Mouse (Mus musculus): ENCODE data around the gene Ndufs1. TPM values are rescaled to one million over a fixed set of nuclear protein-coding genes. Genes with fewer than 3 reads are reported as not detected.

Gene Ndufs1
- polyA plus RNA-seq, 1 experiment, result 19.9 TPM

- TF ChIP-seq CTCF (IDR thresholded peaks at IDR 0.05; ENCODE audit: extremely low read depth, insufficient read length, insufficient replicate concordance, low read depth, low read length), result no peak
- no peak for TF ChIP-seq POLR2A (IDR thresholded peaks at IDR 0.05; ENCODE audit: low read depth, low read length)
- no peak overlapping the region for H3K4me3 ChIP-seq (ENCODE audit: low read depth, low read length)
- H3K27ac ChIP-seq (ENCODE audit: insufficient read depth, low read depth, low read length), result no peak overlapping the region
- 31% methylated on average over 22 of the region's 22 CpGs for WGBS
- H3K4me1 ChIP-seq (ENCODE audit: control insufficient read depth, insufficient read depth, insufficient read length, low read length), result no peaks in the 10 kb centered on the region
- no peaks in the 10 kb centered on the region for H3K36me3 ChIP-seq (ENCODE audit: control insufficient read depth, insufficient read depth, low read length)
- no peaks in the 10 kb centered on the region; the same call in 1 of the 2 replicates for H3K27me3 ChIP-seq (ENCODE audit: control insufficient read depth, insufficient read depth, low read length)
Measured at GRCm38 (mm10) chr1:63213478-63214270, 37.0 kb upstream of the Ndufs1 start.

GRCm38 (mm10) chr1:63209861-63210529 lies 33.4 kb upstream of the Ndufs1 start:
- TF ChIP-seq CTCF (IDR thresholded peaks at IDR 0.05; ENCODE audit: extremely low read depth, insufficient read length, insufficient replicate concordance, low read depth, low read length) (no peak), POLR2A (IDR thresholded peaks at IDR 0.05; ENCODE audit: low read depth, low read length) (no peak)
- Histone ChIP-seq H3K4me3 (ENCODE audit: low read depth, low read length) (no peak overlapping the region), H3K36me3 (ENCODE audit: control insufficient read depth, insufficient read depth, low read length) (no peaks in the 10 kb centered on the region), H3K27me3 (ENCODE audit: control insufficient read depth, insufficient read depth, low read length) (no peaks in the 10 kb centered on the region; the same call in 1 of the 2 replicates), H3K27ac (ENCODE audit: insufficient read depth, low read depth, low read length) (no peak overlapping the region), H3K4me1 (ENCODE audit: control insufficient read depth, insufficient read depth, insufficient read length, low read length) (no peaks in the 10 kb centered on the region)
- 44% methylated on average over 6 of the region's 6 CpGs for WGBS

- no peaks in the 10 kb centered on the region for H3K36me3 ChIP-seq (ENCODE audit: control insufficient read depth, insufficient read depth, low read length)
- TF ChIP-seq CTCF (IDR thresholded peaks at IDR 0.05; ENCODE audit: extremely low read depth, insufficient read length, insufficient replicate concordance, low read depth, low read length) (no peak), POLR2A (IDR thresholded peaks at IDR 0.05; ENCODE audit: low read depth, low read length) (no peak)
- no peaks in the 10 kb centered on the region for H3K4me1 ChIP-seq (ENCODE audit: control insufficient read depth, insufficient read depth, insufficient read length, low read length)
- no peaks in the 10 kb centered on the region for H3K27me3 ChIP-seq (ENCODE audit: control insufficient read depth, insufficient read depth, low read length)
- no peak overlapping the region for H3K4me3 ChIP-seq (ENCODE audit: low read depth, low read length)
- WGBS, result 66% methylated on average over 3 of the region's 3 CpGs
- H3K27ac ChIP-seq (ENCODE audit: insufficient read depth, low read depth, low read length), result no peak overlapping the region
Measured at GRCm38 (mm10) chr1:63207607-63208006, 31.0 kb upstream of the Ndufs1 start.

- TF ChIP-seq CTCF (IDR thresholded peaks at IDR 0.05; ENCODE audit: extremely low read depth, insufficient read length, insufficient replicate concordance, low read depth, low read length) (no peak), POLR2A (IDR thresholded peaks at IDR 0.05; ENCODE audit: low read depth, low read length) (no peak)
- no peak overlapping the region for H3K4me3 ChIP-seq (ENCODE audit: low read depth, low read length)
- no peak overlapping the region for H3K27ac ChIP-seq (ENCODE audit: insufficient read depth, low read depth, low read length)
- WGBS, result 37% methylated on average over 7 of the region's 7 CpGs
- no peaks in the 10 kb centered on the region for H3K27me3 ChIP-seq (ENCODE audit: control insufficient read depth, insufficient read depth, low read length)
- no peaks in the 10 kb centered on the region for H3K36me3 ChIP-seq (ENCODE audit: control insufficient read depth, insufficient read depth, low read length)
- no peaks in the 10 kb centered on the region for H3K4me1 ChIP-seq (ENCODE audit: control insufficient read depth, insufficient read depth, insufficient read length, low read length)
Measured at GRCm38 (mm10) chr1:63204660-63205394, 28.2 kb upstream of the Ndufs1 start.

DNA sequence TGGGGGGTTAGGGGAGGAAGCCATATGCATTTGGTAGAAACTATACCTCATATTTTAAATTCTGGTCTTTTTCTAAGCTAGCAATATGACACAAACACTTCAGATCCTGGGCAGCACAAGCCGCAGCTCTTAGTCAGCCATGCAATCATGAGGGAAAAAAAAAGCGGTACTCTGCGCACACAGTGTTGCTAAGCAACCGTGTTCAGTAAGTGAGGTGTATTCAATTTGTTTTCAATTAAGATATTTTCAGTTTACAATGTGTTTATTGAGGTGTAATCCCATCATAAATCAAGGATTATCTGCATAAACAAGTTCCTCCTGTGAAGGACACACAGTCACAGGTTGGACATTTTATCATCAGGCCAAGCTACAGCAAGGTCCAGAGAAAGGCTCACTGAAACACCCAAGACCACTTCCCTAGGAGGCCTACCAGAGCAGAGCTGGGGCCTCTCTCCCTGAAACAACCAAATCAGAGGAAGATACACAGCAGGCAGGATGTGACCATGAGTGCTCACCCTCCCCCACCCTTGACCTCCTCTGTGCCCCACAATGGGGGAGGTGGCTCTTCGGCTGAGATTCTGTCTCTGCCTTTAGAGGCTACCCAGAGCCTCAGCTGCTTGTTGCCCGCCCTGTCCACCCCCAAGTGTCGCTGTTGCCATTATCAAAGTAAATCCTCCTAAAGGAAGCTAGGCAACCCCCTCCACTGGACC lies 27.5 kb upstream of the Ndufs1 start:
- no peak overlapping the region for H3K27ac ChIP-seq (ENCODE audit: insufficient read depth, low read depth, low read length)
- WGBS, result 20% methylated on average over 7 of the region's 7 CpGs
- TF ChIP-seq CTCF (IDR thresholded peaks at IDR 0.05; ENCODE audit: extremely low read depth, insufficient read length, insufficient replicate concordance, low read depth, low read length), result no peak
- no peak for TF ChIP-seq POLR2A (IDR thresholded peaks at IDR 0.05; ENCODE audit: low read depth, low read length)

DNA sequence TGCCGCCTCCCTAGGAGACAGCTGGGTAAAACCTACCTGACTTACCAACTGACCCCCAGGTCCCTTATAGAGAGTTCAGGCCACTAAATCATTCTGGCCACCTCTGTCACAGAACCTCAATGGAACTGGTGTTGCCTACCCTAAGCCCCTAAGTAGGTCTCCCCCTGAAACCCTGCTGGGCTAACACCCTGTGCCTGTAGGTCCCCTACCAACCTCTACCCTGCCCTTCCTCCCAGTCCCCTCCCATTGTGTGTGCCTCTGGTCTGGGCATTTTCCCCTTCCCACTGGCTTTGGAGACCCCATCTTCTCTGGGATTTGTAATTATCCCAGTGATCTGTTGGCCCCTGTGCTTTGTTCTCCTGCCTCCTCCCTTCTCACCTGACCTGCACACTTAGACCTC lies 26.8 kb upstream of the Ndufs1 start:
- H3K4me3 ChIP-seq (ENCODE audit: low read depth, low read length), result no peak overlapping the region
- H3K27me3 ChIP-seq (ENCODE audit: control insufficient read depth, insufficient read depth, low read length), result no peaks in the 10 kb centered on the region
- no peaks in the 10 kb centered on the region for H3K4me1 ChIP-seq (ENCODE audit: control insufficient read depth, insufficient read depth, insufficient read length, low read length)
- H3K36me3 ChIP-seq (ENCODE audit: control insufficient read depth, insufficient read depth, low read length), result no peaks in the 10 kb centered on the region
- WGBS, result 100% methylated on average over 1 of the region's 1 CpGs
- H3K27ac ChIP-seq (ENCODE audit: insufficient read depth, low read depth, low read length), result no peak overlapping the region
- no peak for TF ChIP-seq CTCF (IDR thresholded peaks at IDR 0.05; ENCODE audit: extremely low read depth, insufficient read length, insufficient replicate concordance, low read depth, low read length)
- TF ChIP-seq POLR2A (IDR thresholded peaks at IDR 0.05; ENCODE audit: low read depth, low read length), result no peak

More for the DNA sequence above, 27.5 kb upstream of the Ndufs1 start:
- Histone ChIP-seq H3K4me1 (ENCODE audit: control insufficient read depth, insufficient read depth, insufficient read length, low read length) (no peaks in the 10 kb centered on the region), H3K4me3 (ENCODE audit: low read depth, low read length) (no peak overlapping the region), H3K27me3 (ENCODE audit: control insufficient read depth, insufficient read depth, low read length) (no peaks in the 10 kb centered on the region), H3K36me3 (ENCODE audit: control insufficient read depth, insufficient read depth, low read length) (no peaks in the 10 kb centered on the region)

All from small intestine, adult 2 months (tissue).